Mouse (Mus musculus): ENCODE measurements at regions not wholly inside any gene's neighbourhood (a gene's known extent, or its start where the extent isn't known, plus 50 kb on each side); places are given as distances from the start of the nearest gene placed in this dataset.
"Not testable (repeated sequence)": the region's sequence is repeated elsewhere in the genome, so short reads cannot be mapped to it uniquely, and the experiment has no call there.

GRCm38 (mm10) chr1:95468772-95469171 lies 155.3 kb downstream of the Fam174a start:
- H3K9ac ChIP-seq, result no peak overlapping the region
- H3K27ac ChIP-seq, result no peak overlapping the region
- H3K4me2 ChIP-seq, result no peak overlapping the region
- H3K36me3 ChIP-seq, result no peaks in the 10 kb centered on the region
- WGBS, result 81% methylated on average over 2 of the region's 2 CpGs
- ATAC-seq (replicated peaks; ENCODE audit: insufficient number of reproducible peaks, insufficient read depth, low FRiP score, low read depth), result no peak
- H3K9me3 ChIP-seq (replicated peaks), result no peaks in the 10 kb centered on the region
- H3K27me3 ChIP-seq, result no peaks in the 10 kb centered on the region
- no peak overlapping the region for H3K4me3 ChIP-seq
- H3K4me1 ChIP-seq (replicated peaks), result no peaks in the 10 kb centered on the region

- Histone ChIP-seq H3K27ac (no peak overlapping the region), H3K4me2 (no peak overlapping the region), H3K4me1 (replicated peaks) (no peaks in the 10 kb centered on the region), H3K4me3 (no peak overlapping the region), H3K36me3 (no peaks in the 10 kb centered on the region), H3K27me3 (no peaks in the 10 kb centered on the region), H3K9me3 (replicated peaks) (no peaks in the 10 kb centered on the region), H3K9ac (no peak overlapping the region)
- ATAC-seq (replicated peaks; ENCODE audit: insufficient number of reproducible peaks, insufficient read depth, low FRiP score, low read depth), result no peak
- 66% methylated on average over 1 of the region's 1 CpGs for WGBS
Observed at GRCm38 (mm10) chr1:95470491-95470890, 157.1 kb downstream of the Fam174a start.

GRCm38 (mm10) chr1:95493004-95493403 lies 174.4 kb downstream of the St8sia4 start:
- Histone ChIP-seq H3K27me3 (no peaks in the 10 kb centered on the region), H3K27ac (no peak overlapping the region), H3K36me3 (no peaks in the 10 kb centered on the region), H3K4me3 (no peak overlapping the region), H3K9ac (no peak overlapping the region), H3K9me3 (replicated peaks) (no peaks in the 10 kb centered on the region), H3K4me1 (replicated peaks) (no peaks in the 10 kb centered on the region), H3K4me2 (no peak overlapping the region)
- no peak for ATAC-seq (replicated peaks; ENCODE audit: insufficient number of reproducible peaks, insufficient read depth, low FRiP score, low read depth)

GRCm38 (mm10) chr1:95500671-95501070 lies 166.7 kb downstream of the St8sia4 start:
- not testable (repeated sequence) for H3K27ac ChIP-seq; H3K9me3 ChIP-seq (replicated peaks); H3K9ac ChIP-seq; H3K4me1 ChIP-seq (replicated peaks); H3K27me3 ChIP-seq; H3K4me3 ChIP-seq; H3K36me3 ChIP-seq; ATAC-seq (replicated peaks; ENCODE audit: insufficient number of reproducible peaks, insufficient read depth, low FRiP score, low read depth); H3K4me2 ChIP-seq

DNA sequence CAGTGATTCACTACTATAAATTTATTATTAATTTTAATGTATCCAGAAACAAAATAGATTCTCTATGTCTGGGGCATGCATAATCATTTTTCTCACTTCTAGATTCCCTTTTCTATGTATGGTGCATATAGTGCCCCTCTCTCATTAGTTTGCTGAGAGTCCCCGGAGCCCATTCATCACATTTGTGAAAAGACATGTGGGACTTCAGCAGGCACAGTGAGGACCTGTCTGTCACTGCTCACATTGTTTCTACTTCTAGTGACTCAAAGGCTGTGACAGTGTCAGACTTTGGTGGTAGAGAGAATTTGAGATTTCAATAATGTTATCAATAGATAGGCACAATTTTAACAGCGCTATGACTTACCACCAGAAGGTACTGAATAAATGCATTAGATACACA lies 158.7 kb downstream of the St8sia4 start:
- Histone ChIP-seq H3K4me3 (no peak overlapping the region), H3K4me2 (no peak overlapping the region), H3K27ac (no peak overlapping the region), H3K27me3 (no peaks in the 10 kb centered on the region), H3K9ac (no peak overlapping the region), H3K36me3 (no peaks in the 10 kb centered on the region), H3K4me1 (replicated peaks) (no peaks in the 10 kb centered on the region), H3K9me3 (replicated peaks) (no peaks in the 10 kb centered on the region)
- ATAC-seq (replicated peaks; ENCODE audit: insufficient number of reproducible peaks, insufficient read depth, low FRiP score, low read depth), result no peak
- WGBS, result 86% methylated on average over 2 of the region's 2 CpGs

GRCm38 (mm10) chr1:95528726-95529125 lies 138.6 kb downstream of the St8sia4 start:
- Histone ChIP-seq H3K4me3 (no peak overlapping the region), H3K9ac (no peak overlapping the region), H3K9me3 (replicated peaks) (no peaks in the 10 kb centered on the region), H3K27ac (no peak overlapping the region), H3K4me1 (replicated peaks) (no peaks in the 10 kb centered on the region), H3K36me3 (no peaks in the 10 kb centered on the region), H3K27me3 (no peaks in the 10 kb centered on the region), H3K4me2 (no peak overlapping the region)
- WGBS, result 59% methylated on average over 4 of the region's 4 CpGs
- no peak for ATAC-seq (replicated peaks; ENCODE audit: insufficient number of reproducible peaks, insufficient read depth, low FRiP score, low read depth)

GRCm38 (mm10) chr1:95531017-95531416 lies 136.4 kb downstream of the St8sia4 start:
- Histone ChIP-seq H3K4me1 (replicated peaks) (no peaks in the 10 kb centered on the region), H3K4me3 (no peak overlapping the region), H3K36me3 (no peaks in the 10 kb centered on the region), H3K4me2 (no peak overlapping the region), H3K27me3 (no peaks in the 10 kb centered on the region), H3K27ac (no peak overlapping the region), H3K9me3 (replicated peaks) (no peaks in the 10 kb centered on the region), H3K9ac (no peak overlapping the region)
- WGBS, result 73% methylated on average over 3 of the region's 3 CpGs
- ATAC-seq (replicated peaks; ENCODE audit: insufficient number of reproducible peaks, insufficient read depth, low FRiP score, low read depth), result no peak

Measured in heart, embryonic 15.5 days (tissue).